Mouse (Mus musculus): ENCODE results near the gene Lat. TPM values are rescaled to one million over a fixed set of nuclear protein-coding genes. Genes with fewer than 3 reads are reported as not detected.

The Lat gene
- polyA plus RNA-seq, 1 experiment = 0.23 TPM

DNA sequence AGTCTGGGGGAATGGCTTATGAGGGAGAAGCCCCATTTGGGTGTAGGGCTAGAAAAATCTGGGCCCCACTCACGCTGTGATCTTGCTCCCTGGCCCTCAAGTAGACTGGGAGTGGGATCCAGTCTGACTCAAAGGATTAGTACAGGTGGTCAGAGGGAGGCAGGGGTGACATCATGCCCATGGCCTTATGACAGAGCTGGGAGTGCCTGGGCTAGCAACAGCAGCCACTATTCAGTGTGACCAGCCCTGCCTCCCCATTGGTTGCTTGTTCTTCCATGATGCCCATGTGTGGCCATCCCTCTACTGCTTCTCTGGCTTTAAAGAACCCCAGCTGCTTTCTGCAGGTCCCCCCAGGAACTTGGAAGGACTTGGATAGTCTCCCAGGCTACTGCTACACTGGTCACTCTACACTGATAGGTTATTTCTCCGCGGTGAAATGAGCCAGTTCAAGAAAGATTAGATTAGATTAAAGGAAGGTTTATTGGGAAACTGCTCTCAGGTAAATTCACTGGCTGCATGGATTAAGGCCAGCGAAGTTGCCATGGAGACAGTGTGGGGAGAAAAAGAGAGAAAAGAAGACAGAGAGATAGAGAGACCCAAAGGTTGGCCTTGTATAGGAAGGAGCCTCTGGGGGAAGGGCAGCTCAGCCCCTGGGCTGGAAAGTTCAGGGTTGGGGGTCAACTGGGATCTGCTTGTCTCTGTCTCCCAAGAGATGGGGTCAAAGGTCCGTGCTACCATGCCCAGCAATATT is 13.3 kb downstream of the Lat start:
- Histone ChIP-seq H3K27me3 (ENCODE audit: control insufficient read depth, insufficient read depth, insufficient read length) (peaks cover 19% of the 10 kb centered on the region), H3ac (ENCODE audit: control insufficient read depth, insufficient read length, low read depth) (no peak overlapping the region), H3K79me2 (ENCODE audit: control insufficient read depth, insufficient read depth) (no peaks in the 10 kb centered on the region), H3K36me3 (ENCODE audit: control insufficient read depth, insufficient read depth) (no peaks in the 10 kb centered on the region), H3K4me3 (ENCODE audit: insufficient read depth, poor library complexity, severe bottlenecking) (no peak overlapping the region), H3K79me3 (ENCODE audit: low read depth) (no peaks in the 10 kb centered on the region)
- TF ChIP-seq MAX (IDR thresholded peaks at IDR 0.05) (no peak), CTCF (IDR thresholded peaks at IDR 0.05; ENCODE audit: control insufficient read depth, insufficient read depth, insufficient read length) (no peak), FOSL1 (IDR thresholded peaks at IDR 0.05; ENCODE audit: insufficient read depth, low read length, poor library complexity, severe bottlenecking) (no peak), MYOD1 (IDR thresholded peaks at IDR 0.05; ENCODE audit: control insufficient read depth, insufficient read length, low read depth) (no peak), USF1 (IDR thresholded peaks at IDR 0.05; ENCODE audit: low read depth) (no peak), MYOG (IDR thresholded peaks at IDR 0.05; ENCODE audit: control insufficient read depth, extremely low read depth, insufficient read length) (no peak), CEBPB (IDR thresholded peaks at IDR 0.05; ENCODE audit: low read depth) (no peak)

DNA sequence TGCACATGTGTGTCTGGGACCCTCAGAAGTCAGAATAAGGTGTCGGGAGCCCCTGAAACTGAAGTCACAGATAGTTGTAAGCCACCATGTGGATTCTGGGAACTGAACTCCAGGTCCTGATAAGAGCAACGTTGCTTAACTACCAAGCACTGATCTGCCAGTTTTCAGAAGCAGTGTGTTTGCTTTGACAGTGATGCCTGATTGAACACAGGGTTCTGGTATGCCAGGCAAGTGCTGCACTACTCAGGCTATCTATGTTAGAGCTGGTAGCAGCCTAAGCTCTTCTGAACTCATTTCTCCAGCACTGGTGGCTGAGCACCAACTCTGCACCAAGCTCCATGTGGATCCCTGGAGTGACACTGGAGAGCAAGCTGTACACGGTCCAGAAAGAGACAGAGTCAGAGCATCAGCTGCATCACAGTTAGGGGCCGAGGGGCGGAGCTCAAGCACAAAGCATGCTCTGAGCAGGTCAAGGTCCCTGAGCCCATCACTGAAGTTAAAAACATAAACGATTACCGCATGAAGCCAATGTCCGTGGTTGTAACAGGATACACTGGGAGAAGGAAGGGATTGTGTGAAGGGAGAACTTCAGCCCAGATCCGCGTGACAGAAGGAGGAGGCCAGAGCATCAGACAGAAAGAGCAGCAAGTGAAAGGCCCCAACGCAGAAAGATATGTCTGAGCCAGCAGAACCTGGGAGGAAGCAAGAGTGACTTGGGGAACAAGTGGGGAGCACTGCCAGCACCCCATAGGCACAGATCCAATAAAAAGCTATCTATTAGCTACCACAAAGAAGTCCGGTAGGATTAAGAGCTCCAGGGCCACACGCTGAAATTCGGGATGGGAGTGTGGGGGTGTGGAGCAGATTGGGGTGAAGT is 14.4 kb downstream of the Lat start:
- Histone ChIP-seq H3K79me3 (ENCODE audit: low read depth) (no peaks in the 10 kb centered on the region), H3ac (ENCODE audit: control insufficient read depth, insufficient read length, low read depth) (no peak overlapping the region), H3K27me3 (ENCODE audit: control insufficient read depth, insufficient read depth, insufficient read length) (peaks cover 29% of the 10 kb centered on the region), H3K79me2 (ENCODE audit: control insufficient read depth, insufficient read depth) (no peaks in the 10 kb centered on the region), H3K36me3 (ENCODE audit: control insufficient read depth, insufficient read depth) (no peaks in the 10 kb centered on the region), H3K4me3 (ENCODE audit: insufficient read depth, poor library complexity, severe bottlenecking) (no peak overlapping the region)
- TF ChIP-seq MYOG (IDR thresholded peaks at IDR 0.05; ENCODE audit: control insufficient read depth, extremely low read depth, insufficient read length) = no peak
- TF ChIP-seq MYOD1 (IDR thresholded peaks at IDR 0.05; ENCODE audit: control insufficient read depth, insufficient read length, low read depth) = no peak
- no peak for TF ChIP-seq USF1 (IDR thresholded peaks at IDR 0.05; ENCODE audit: low read depth)

DNA sequence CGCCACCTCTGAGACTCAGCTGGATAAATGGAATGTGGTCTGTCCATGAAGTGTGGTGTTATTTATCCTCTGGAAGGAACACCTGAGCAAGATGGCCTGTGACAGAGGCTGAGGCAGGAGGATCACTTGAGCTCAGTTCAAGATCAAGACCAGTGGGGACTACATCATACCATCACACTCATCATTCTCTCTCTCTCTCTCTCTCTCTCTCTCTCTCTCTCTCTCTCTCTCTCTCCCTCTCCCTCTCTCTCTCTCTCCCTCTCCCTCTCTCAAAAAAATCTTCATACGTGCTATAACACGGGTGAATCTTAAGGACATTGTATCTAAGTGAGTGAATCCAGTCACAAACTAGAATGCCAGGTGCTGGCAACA is 15.4 kb downstream of the Lat start:
- H3K27me3 ChIP-seq (ENCODE audit: control insufficient read depth, insufficient read depth, insufficient read length) = peaks cover 34% of the 10 kb centered on the region
- H3K79me2 ChIP-seq (ENCODE audit: control insufficient read depth, insufficient read depth) = no peaks in the 10 kb centered on the region
- H3K4me3 ChIP-seq (ENCODE audit: insufficient read depth, poor library complexity, severe bottlenecking) = no peak overlapping the region
- H3K36me3 ChIP-seq (ENCODE audit: control insufficient read depth, insufficient read depth) = no peaks in the 10 kb centered on the region
- no peak overlapping the region for H3ac ChIP-seq (ENCODE audit: control insufficient read depth, insufficient read length, low read depth)
- TF ChIP-seq MYOD1 (IDR thresholded peaks at IDR 0.05; ENCODE audit: control insufficient read depth, insufficient read length, low read depth) (no peak), MYOG (IDR thresholded peaks at IDR 0.05; ENCODE audit: control insufficient read depth, extremely low read depth, insufficient read length) (no peak), MAX (IDR thresholded peaks at IDR 0.05) (no peak), CTCF (IDR thresholded peaks at IDR 0.05; ENCODE audit: control insufficient read depth, insufficient read depth, insufficient read length) (no peak), FOSL1 (IDR thresholded peaks at IDR 0.05; ENCODE audit: insufficient read depth, low read length, poor library complexity, severe bottlenecking) (no peak), CEBPB (IDR thresholded peaks at IDR 0.05; ENCODE audit: low read depth) (no peak), USF1 (IDR thresholded peaks at IDR 0.05; ENCODE audit: low read depth) (no peak)
- no peaks in the 10 kb centered on the region for H3K79me3 ChIP-seq (ENCODE audit: low read depth)

DNA sequence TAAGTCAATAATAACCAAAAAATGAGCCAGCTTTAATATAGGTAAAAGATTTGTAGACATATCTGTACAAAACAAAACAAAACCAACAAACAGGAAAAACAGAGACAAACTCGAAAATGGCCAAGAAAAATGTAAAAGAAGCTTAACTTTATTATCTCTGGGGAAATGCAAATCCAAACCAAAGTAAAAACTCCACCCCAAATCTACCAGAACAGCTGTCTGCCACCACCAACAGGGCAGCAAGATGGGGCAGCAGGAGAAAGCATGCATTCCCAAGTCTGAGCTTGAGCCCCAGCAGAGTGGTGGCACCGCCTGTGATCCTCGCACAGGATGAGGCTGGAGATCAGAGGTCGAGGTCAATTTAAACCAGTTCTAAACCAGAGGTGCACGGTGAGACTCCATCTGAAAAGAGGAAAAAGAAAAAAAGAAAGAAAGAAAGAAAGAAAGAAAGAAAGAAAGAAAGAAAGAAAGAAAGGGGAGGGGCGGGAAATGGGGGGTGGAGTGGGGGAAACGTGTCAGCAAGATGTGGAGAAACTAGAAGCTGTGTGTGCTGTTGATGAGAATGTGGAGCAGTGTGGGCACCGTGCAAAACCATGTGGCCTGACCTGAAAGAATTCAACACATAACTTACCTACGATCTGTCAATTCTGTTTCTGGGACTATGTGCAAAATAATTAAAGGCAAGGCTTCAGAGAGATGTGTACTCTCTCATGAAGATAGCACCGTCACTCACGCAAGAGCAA is 15.9 kb downstream of the Lat start:
- H3K27me3 ChIP-seq (ENCODE audit: control insufficient read depth, insufficient read depth, insufficient read length) = peaks cover 34% of the 10 kb centered on the region
- H3K36me3 ChIP-seq (ENCODE audit: control insufficient read depth, insufficient read depth) = no peaks in the 10 kb centered on the region
- TF ChIP-seq MYOD1 (IDR thresholded peaks at IDR 0.05; ENCODE audit: control insufficient read depth, insufficient read length, low read depth) (no peak), MAX (IDR thresholded peaks at IDR 0.05) (no peak), MYOG (IDR thresholded peaks at IDR 0.05; ENCODE audit: control insufficient read depth, extremely low read depth, insufficient read length) (no peak), USF1 (IDR thresholded peaks at IDR 0.05; ENCODE audit: low read depth) (no peak), FOSL1 (IDR thresholded peaks at IDR 0.05; ENCODE audit: insufficient read depth, low read length, poor library complexity, severe bottlenecking) (no peak), CTCF (IDR thresholded peaks at IDR 0.05; ENCODE audit: control insufficient read depth, insufficient read depth, insufficient read length) (no peak), CEBPB (IDR thresholded peaks at IDR 0.05; ENCODE audit: low read depth) (no peak)
- H3K4me3 ChIP-seq (ENCODE audit: insufficient read depth, poor library complexity, severe bottlenecking) = no peak overlapping the region
- no peak overlapping the region for H3ac ChIP-seq (ENCODE audit: control insufficient read depth, insufficient read length, low read depth)
- no peaks in the 10 kb centered on the region for H3K79me2 ChIP-seq (ENCODE audit: control insufficient read depth, insufficient read depth)
- no peaks in the 10 kb centered on the region for H3K79me3 ChIP-seq (ENCODE audit: low read depth)

DNA sequence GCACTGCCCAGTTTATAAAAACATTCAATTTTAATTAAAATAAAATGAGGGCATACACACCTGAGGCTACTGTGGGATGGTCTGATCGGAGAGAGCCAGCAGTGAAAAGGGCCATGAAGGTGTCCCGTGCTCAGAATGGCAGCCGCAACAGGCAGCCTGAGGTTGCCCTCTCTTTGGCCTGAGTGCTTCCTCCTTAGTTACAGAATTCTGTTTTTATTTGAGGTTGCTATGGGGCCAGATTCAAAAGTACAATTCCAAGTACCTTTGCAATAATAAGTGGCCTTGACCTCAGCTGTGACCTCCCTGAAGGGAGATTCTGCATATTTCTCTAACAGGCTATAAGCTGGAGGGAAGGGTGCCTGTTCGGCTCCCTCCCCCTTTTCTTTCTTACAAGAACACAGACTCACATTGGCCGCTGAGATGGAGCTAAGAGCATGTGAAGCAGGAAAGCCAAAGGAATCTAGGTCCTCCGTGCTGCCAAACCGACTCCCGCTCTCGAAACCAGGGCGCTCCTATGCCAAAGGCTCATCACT is 17.9 kb downstream of the Lat start:
- H3K79me3 ChIP-seq (ENCODE audit: low read depth) = no peaks in the 10 kb centered on the region

More for the DNA sequence above, 17.9 kb downstream of the Lat start:
- Histone ChIP-seq H3K4me3 (ENCODE audit: insufficient read depth, poor library complexity, severe bottlenecking) (no peak overlapping the region), H3ac (ENCODE audit: control insufficient read depth, insufficient read length, low read depth) (no peak overlapping the region), H3K36me3 (ENCODE audit: control insufficient read depth, insufficient read depth) (no peaks in the 10 kb centered on the region), H3K79me2 (ENCODE audit: control insufficient read depth, insufficient read depth) (no peaks in the 10 kb centered on the region), H3K27me3 (ENCODE audit: control insufficient read depth, insufficient read depth, insufficient read length) (peaks cover 38% of the 10 kb centered on the region)
- no peak for TF ChIP-seq MAX (IDR thresholded peaks at IDR 0.05)
- no peak for TF ChIP-seq MYOG (IDR thresholded peaks at IDR 0.05; ENCODE audit: control insufficient read depth, extremely low read depth, insufficient read length)
- no peak for TF ChIP-seq CEBPB (IDR thresholded peaks at IDR 0.05; ENCODE audit: low read depth)
- TF ChIP-seq CTCF (IDR thresholded peaks at IDR 0.05; ENCODE audit: control insufficient read depth, insufficient read depth, insufficient read length) = no peak
